Mouse (Mus musculus): ENCODE data around the gene Gm48551.

DNA sequence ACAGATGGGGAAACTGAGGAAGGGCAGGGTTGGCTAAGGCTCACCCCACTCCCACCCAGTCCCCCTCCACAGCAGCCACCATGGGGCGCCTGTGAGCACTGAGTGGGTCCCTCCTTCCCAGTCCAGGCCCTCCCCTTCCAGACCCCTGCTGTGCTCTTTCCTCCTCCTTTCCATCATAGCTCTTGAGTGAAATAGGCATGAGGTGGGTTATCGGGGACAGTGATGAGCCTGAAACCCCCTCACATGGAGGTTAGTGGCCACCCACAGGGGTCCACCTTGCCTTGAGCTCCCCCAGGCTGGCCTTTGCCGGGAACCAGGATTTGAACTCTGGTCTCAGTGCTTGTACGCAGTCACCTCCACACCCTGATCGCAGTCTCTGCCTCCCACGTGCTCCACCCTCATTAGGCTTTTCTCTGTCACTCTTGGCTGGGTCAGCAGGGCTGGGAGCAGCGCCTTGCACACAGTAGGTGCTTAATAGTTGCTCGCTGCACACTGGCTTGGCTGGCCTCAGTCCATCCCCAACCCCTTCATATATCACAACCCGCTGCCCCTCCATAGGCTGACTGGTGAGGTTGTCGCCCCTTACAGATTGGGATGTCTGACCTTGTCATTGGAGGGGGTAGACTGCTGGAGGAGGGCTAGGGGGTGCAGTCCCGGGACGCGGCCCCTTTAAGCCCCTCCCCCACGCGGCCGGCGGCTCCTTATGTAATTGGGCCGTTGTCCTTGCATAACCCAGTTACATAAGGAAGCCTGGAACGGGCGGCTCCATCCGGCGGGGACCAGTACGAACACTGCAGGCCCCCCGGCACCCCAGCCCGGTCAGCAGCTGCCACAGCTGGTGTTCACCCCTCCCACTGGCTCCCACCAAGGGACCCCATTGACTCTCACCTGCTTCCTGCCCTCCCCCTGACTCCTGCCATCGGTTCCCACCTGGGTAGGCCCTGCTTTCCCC lies 29.3 kb downstream of the Gm48551 start:
- TF ChIP-seq CTCF (IDR thresholded peaks at IDR 0.05; ENCODE audit: extremely low read depth, insufficient read length, insufficient replicate concordance, low read depth, low read length): no peak
- TF ChIP-seq POLR2A (IDR thresholded peaks at IDR 0.05; ENCODE audit: low read depth, low read length): no peak

Data from small intestine, adult 2 months (tissue).